9 mouse cellular contexts compared by ENCODE assay signal in genomic region chr16:35540333-35541116, GRCm38 (mm10). TPM values are rescaled to one million over a fixed set of nuclear protein-coding genes. Genes with fewer than 3 reads are reported as not detected.
DNase-seq lines count a peak whose midpoint lies in the region; ATAC-seq and TF ChIP-seq lines count a peak whose summit lies in the region.
"Had no signal": no experiment of that assay in that cellular context is flagged by ENCODE, and none has a peak within 500 bp of the region (broad histone marks: within the 10 kb centered on the region; RNA-seq: fewer than 3 reads in every experiment).

No protein-coding gene starts in this region.

- H3K36me3 ChIP-seq in liver, adult 2 months (ENCODE audit: control insufficient read depth, insufficient read depth, low read length): no peaks in the 10 kb centered on the region
- no peaks in the 10 kb centered on the region for H3K36me3 ChIP-seq in heart, embryonic 14.5 days (ENCODE audit: control insufficient read depth, insufficient read depth, low read length)
- H3K36me3 ChIP-seq in kidney, postnatal 0 days (ENCODE audit: insufficient read depth, low read length): no peaks in the 10 kb centered on the region
- H3K36me3 ChIP-seq in liver, embryonic 14.5 days (replicated peaks; ENCODE audit: control insufficient read depth, insufficient read depth, low read depth): no peaks in the 10 kb centered on the region
- H3K36me3 ChIP-seq: G1E had no signal

- WGBS in liver, adult 2 months: 3% methylated on average over 23 of the region's 23 CpGs
- WGBS in heart, embryonic 14.5 days: 1% methylated on average over 23 of the region's 23 CpGs
- WGBS in kidney, postnatal 0 days: under 1% methylated on average over 23 of the region's 23 CpGs
- WGBS in liver, embryonic 14.5 days (ENCODE audit: insufficient replicate concordance): 3% methylated on average over 23 of the region's 23 CpGs
- under 1% methylated on average over 23 of the region's 23 CpGs for WGBS in olfactory bulb, adult 2 months

- no peak overlapping the region for H3K9ac ChIP-seq in liver, adult 2 months (ENCODE audit: low read depth, low read length)
- 0 out of 2 replicates have a peak overlapping the region, but pooled peaks have one; percentile 25 for H3K9ac ChIP-seq in heart, embryonic 14.5 days (ENCODE audit: low read length)
- H3K9ac ChIP-seq in kidney, postnatal 0 days (ENCODE audit: low read depth, low read length): no peak overlapping the region
- H3K9ac ChIP-seq in liver, embryonic 14.5 days (replicated peaks): no peak overlapping the region

- peak overlapping the region; percentile 99 for H3K4me2 ChIP-seq in heart, embryonic 14.5 days (ENCODE audit: low read length)
- peak overlapping the region; percentile 97 for H3K4me2 ChIP-seq in kidney, postnatal 0 days (ENCODE audit: low read length)
- H3K4me2 ChIP-seq in liver, embryonic 14.5 days (ENCODE audit: low read depth): no peak overlapping the region; the same call in 1 of the 2 replicates

- H3K27ac ChIP-seq in liver, adult 2 months (replicated peaks; ENCODE audit: insufficient read depth, low read depth, low read length): no peak overlapping the region
- H3K27ac ChIP-seq in heart, embryonic 14.5 days (replicated peaks in 1 of 2; ENCODE audit: control insufficient read depth in 1 of 2, insufficient read depth in 1 of 2, low read depth in 2 of 2, low read length in 2 of 2): no peak overlapping the region
- H3K27ac ChIP-seq in kidney, postnatal 0 days: no peak overlapping the region
- no peak overlapping the region for H3K27ac ChIP-seq in liver, embryonic 14.5 days
- no peak overlapping the region for H3K27ac ChIP-seq in olfactory bulb, adult 2 months (ENCODE audit: insufficient read depth, low read depth, low read length)

- no peak overlapping the region; the same call in 1 of the 2 replicates for H3K4me3 ChIP-seq in liver, adult 2 months (ENCODE audit: insufficient read depth, low read depth, low read length)
- peak overlapping the region; percentile 7 to 57 for H3K4me3 ChIP-seq in heart, embryonic 14.5 days (ENCODE audit: control insufficient read depth in 1 of 2, insufficient read depth in 1 of 2, low read depth in 1 of 2, low read length in 2 of 2)
- H3K4me3 ChIP-seq in kidney, postnatal 0 days (replicated peaks; ENCODE audit: low read depth, low read length): peak overlapping the region; percentile 51
- H3K4me3 ChIP-seq in liver, embryonic 14.5 days (ENCODE audit: insufficient read depth in 1 of 2, low read depth in 2 of 2, low read length in 2 of 2): no peak overlapping the region
- H3K4me3 ChIP-seq in olfactory bulb, adult 2 months (ENCODE audit: insufficient read depth, low read depth, low read length): peak overlapping the region; percentile 70

- H3K27me3 ChIP-seq in liver, adult 2 months (ENCODE audit: control insufficient read depth, insufficient read depth, low read length): peaks cover 24% of the 10 kb centered on the region
- peaks cover 89% of the 10 kb centered on the region for H3K27me3 ChIP-seq in heart, embryonic 14.5 days (ENCODE audit: control insufficient read depth, insufficient read depth, low read length)
- H3K27me3 ChIP-seq in kidney, postnatal 0 days (ENCODE audit: insufficient read depth, low read length): peaks cover 5% of the 10 kb centered on the region; the same call in 1 of the 2 replicates
- H3K27me3 ChIP-seq in liver, embryonic 14.5 days (ENCODE audit: control insufficient read depth, insufficient read depth, low read length): peaks cover 52% of the 10 kb centered on the region

- TF ChIP-seq POLR2A in liver, adult 2 months (IDR thresholded peaks at IDR 0.05; ENCODE audit: extremely low read depth, insufficient read depth, low read length): no peak
- TF ChIP-seq POLR2A in olfactory bulb, adult 2 months (IDR thresholded peaks at IDR 0.05; ENCODE audit: insufficient read depth, low read depth, low read length): no peak

- no peak for TF ChIP-seq EP300 in liver, embryonic 14.5 days (IDR thresholded peaks at IDR 0.05; ENCODE audit: low read depth)

- no peak; the same call in 1 of the 2 replicates for TF ChIP-seq CTCF in liver, adult 2 months (IDR thresholded peaks at IDR 0.05; ENCODE audit: low read depth, low read length)
- peak; percentile 76 for TF ChIP-seq CTCF in kidney, postnatal 0 days (IDR thresholded peaks at IDR 0.05; ENCODE audit: low read depth)
- TF ChIP-seq CTCF in liver, embryonic 14.5 days (IDR thresholded peaks at IDR 0.05; ENCODE audit: low read depth): peak; percentile 20
- no peak for TF ChIP-seq CTCF in olfactory bulb, adult 2 months (IDR thresholded peaks at IDR 0.05; ENCODE audit: insufficient read depth, low read depth, low read length)

- ATAC-seq in heart, embryonic 14.5 days (ENCODE audit: insufficient number of reproducible peaks, insufficient read depth, low FRiP score, low read depth): no peak
- ATAC-seq in kidney, postnatal 0 days (replicated peaks; ENCODE audit: low FRiP score, low read depth): no peak
- ATAC-seq in liver, embryonic 14.5 days (ENCODE audit: insufficient read depth): no peak

- no peaks in the 10 kb centered on the region for H3K4me1 ChIP-seq in liver, adult 2 months (ENCODE audit: control insufficient read depth, insufficient read depth, low read length)
- H3K4me1 ChIP-seq in heart, embryonic 14.5 days (ENCODE audit: control insufficient read depth in 2 of 2, insufficient read depth in 2 of 2, low read length in 2 of 2): peaks cover 5 to 16% of the 10 kb centered on the region in 2 experiments; a peak in 3 of 4 replicates
- peaks cover 15% of the 10 kb centered on the region; the same call in 1 of the 2 replicates for H3K4me1 ChIP-seq in kidney, postnatal 0 days (replicated peaks; ENCODE audit: insufficient read depth, low read length)
- H3K4me1 ChIP-seq in liver, embryonic 14.5 days (replicated peaks; ENCODE audit: control insufficient read depth in 2 of 2, insufficient read depth in 2 of 2, low read length in 1 of 2): no peaks in the 10 kb centered on the region
- H3K4me1 ChIP-seq in olfactory bulb, adult 2 months (ENCODE audit: control insufficient read depth, insufficient read depth, low read length): peaks cover 27% of the 10 kb centered on the region

- DNase-seq in liver, adult 2 months (ENCODE audit: extremely low read depth, low read depth, low spot score): peak; percentile 50
- no peak for DNase-seq in liver
- DNase-seq in embryo, embryonic 11.5 days (ENCODE audit: low read depth, low spot score): peak; percentile 71
- peak; percentile 91 for DNase-seq in kidney, postnatal 0 days (ENCODE audit: low spot score)
- DNase-seq in liver, embryonic 14.5 days (ENCODE audit: low read depth in 3 of 3, low spot score in 3 of 3): no peak
- DNase-seq in spleen, postnatal 4 days (ENCODE audit: low spot score in 2 of 2): no peak

- no peaks in the 10 kb centered on the region for H3K79me2 ChIP-seq in liver, adult 2 months (ENCODE audit: control insufficient read depth, insufficient read depth, low read length)

- no peaks in the 10 kb centered on the region for H3K9me3 ChIP-seq in heart, embryonic 14.5 days (ENCODE audit: control insufficient read depth, low read length)
- H3K9me3 ChIP-seq in kidney, postnatal 0 days (replicated peaks; ENCODE audit: low read length): no peaks in the 10 kb centered on the region
- no peaks in the 10 kb centered on the region for H3K9me3 ChIP-seq in liver, embryonic 14.5 days (ENCODE audit: control insufficient read depth, low read length)

RNA-seq across cellular contexts. Expression of gene Sema5b, which starts 0.4 kb away (rescaled TPM):
- 0.07 and 0.37 TPM in 2 replicates for total RNA-seq in liver, adult 2 months (2014; rRNA removed)
- 0.62 and 1.2 TPM in 2 replicates for polyA plus RNA-seq in liver, adult 2 months (2012; rRNA removed)
- 1.1 and 1.9 TPM in 2 replicates for polyA plus RNA-seq in heart, embryonic 14.5 days (2014; fragmentation: Nextera tagmentation; extraction: Ambion mirVana)
- polyA plus RNA-seq in kidney, postnatal 0 days (2015; fragmentation: Nextera tagmentation; extraction: Ambion mirVana): 1.7 and 2.2 TPM in 2 replicates
- 0.13 and 0.40 TPM in 2 replicates for polyA plus RNA-seq in liver, embryonic 14.5 days (2012; rRNA removed)
- polyA plus RNA-seq in liver, embryonic 14.5 days (2014; fragmentation: Nextera tagmentation; extraction: Ambion mirVana): 0.03 and 0.29 TPM in 2 replicates
- polyA plus RNA-seq in olfactory bulb, adult 2 months (2012; ENCODE audit: insufficient read depth, insufficient read length, low replicate concordance, missing spikeins): not detected in 2 replicates
- polyA plus RNA-seq: G1E had no signal

RNA-seq across cellular contexts. Expression of gene Pdia5, which starts 49.9 kb away (rescaled TPM):
- 38.1 and 41.7 TPM in 2 replicates for total RNA-seq in liver, adult 2 months (2014; rRNA removed)
- 24.2 and 32.2 TPM in 2 replicates for polyA plus RNA-seq in liver, adult 2 months (2012; rRNA removed)
- 12.8 and 14.7 TPM in 2 replicates for polyA plus RNA-seq in heart, embryonic 14.5 days (2014; fragmentation: Nextera tagmentation; extraction: Ambion mirVana)
- polyA plus RNA-seq in kidney, postnatal 0 days (2015; fragmentation: Nextera tagmentation; extraction: Ambion mirVana): 42.2 and 46.0 TPM in 2 replicates
- polyA plus RNA-seq in liver, embryonic 14.5 days (2012; rRNA removed): 23.2 and 32.9 TPM in 2 replicates
- polyA plus RNA-seq in liver, embryonic 14.5 days (2014; fragmentation: Nextera tagmentation; extraction: Ambion mirVana): 25.8 and 27.0 TPM in 2 replicates
- not detected in 2 replicates for polyA plus RNA-seq in olfactory bulb, adult 2 months (2012; ENCODE audit: insufficient read depth, insufficient read length, low replicate concordance, missing spikeins)
- total RNA-seq: G1E had no signal
- polyA plus RNA-seq: G1E had no signal

Comparison
In these comparisons a context has a peak if more than half of its experiments do, and no peak if none do; other contexts are left out.
1. DNase-seq: peak in liver, adult 2 months (single experiment), embryo, embryonic 11.5 days (single experiment) and kidney, postnatal 0 days (single experiment); none in liver (single experiment), liver, embryonic 14.5 days (0 of 3) and spleen, postnatal 4 days (0 of 2).
2. CTCF ChIP-seq: peak in kidney, postnatal 0 days (single experiment) and liver, embryonic 14.5 days (single experiment); none in liver, adult 2 months (single experiment) and olfactory bulb, adult 2 months (single experiment).
3. H3K4me3 ChIP-seq: peak in heart, embryonic 14.5 days (2 of 2), kidney, postnatal 0 days (single experiment) and olfactory bulb, adult 2 months (single experiment); none in liver, adult 2 months (single experiment) and liver, embryonic 14.5 days (0 of 2).
4. RNA of gene Pdia5, which starts 49.9 kb away (polyA plus RNA-seq): 42.2 to 46.0 TPM in kidney, postnatal 0 days, 23.2 to 32.9 TPM in liver, embryonic 14.5 days, 24.2 to 32.2 TPM in liver, adult 2 months and 12.8 to 14.7 TPM in heart, embryonic 14.5 days; not detected in olfactory bulb, adult 2 months; every median in the first group is over 10 times any median in the second.